In the genomic region with DNA sequence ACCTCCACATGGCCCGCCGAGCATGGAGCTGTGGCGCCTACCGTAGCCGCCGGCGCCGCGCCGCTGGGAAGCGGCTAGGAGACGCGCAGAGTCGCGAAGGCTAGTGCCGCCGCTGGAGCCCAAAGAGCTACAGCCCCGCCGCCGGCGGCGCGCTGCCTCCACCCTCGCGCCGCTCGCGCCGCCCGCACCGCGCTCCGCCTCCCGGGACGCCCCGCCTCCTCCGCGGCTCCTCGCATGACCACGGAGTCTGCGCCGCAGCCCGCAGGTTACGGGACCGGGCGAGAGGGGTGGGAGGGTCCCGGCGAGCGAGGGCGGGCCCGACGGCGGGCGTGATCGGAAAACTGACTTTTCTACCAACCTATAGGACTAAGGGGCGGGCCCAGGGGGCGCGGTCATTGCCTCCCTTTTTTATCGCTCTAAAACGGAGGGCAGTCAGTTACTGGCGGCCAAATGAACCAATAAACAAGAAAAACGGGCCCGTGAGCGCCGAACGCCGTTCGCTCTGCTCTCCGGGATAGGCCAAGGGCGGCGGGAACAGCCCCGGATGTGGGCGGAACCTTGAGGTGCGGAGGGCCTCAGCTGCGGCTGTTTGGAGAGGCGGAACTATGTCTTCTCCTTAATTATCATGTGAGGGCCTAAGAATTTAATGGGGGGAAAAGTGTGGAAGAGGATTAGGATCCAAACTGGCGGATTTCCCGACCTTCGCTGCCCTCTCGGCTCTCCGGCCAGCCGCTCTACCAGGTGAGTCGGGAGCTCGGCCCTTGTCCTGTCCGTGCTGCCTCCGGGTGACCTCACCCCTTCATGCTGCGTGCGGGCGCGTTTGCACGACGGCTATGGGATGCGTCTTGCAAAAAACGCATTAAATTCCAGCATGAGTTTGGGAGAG, we compare ENCODE assay signal across 8 mouse cellular contexts. TPM values are rescaled to one million over a fixed set of nuclear protein-coding genes. Genes with fewer than 3 reads are reported as not detected.
DNase-seq lines count a peak whose midpoint lies in the region; ATAC-seq lines count a peak whose summit lies in the region.

A gene (minus strand): TSS at position 210 of the 886 bp plus-strand sequence.
A gene (plus strand): TSS at position 277 of the 886 bp plus-strand sequence.

- DNase-seq in Muller cell, postnatal 12 days (ENCODE audit: inconsistent ontology term) = peak; percentile 100
- DNase-seq in cerebellum, adult 9-11 months = peak; percentile 99
- DNase-seq in frontal cortex, adult 2 months (ENCODE audit: extremely low spot score in 1 of 2, low spot score in 1 of 2) = peak; percentile 98 to 99
- peak; percentile 98 for DNase-seq in hindbrain, embryonic 11.5 days (ENCODE audit: low spot score)
- peak; percentile 97 to 99 for DNase-seq in layer of hippocampus, postnatal 10 days (ENCODE audit: low spot score in 2 of 2)
- DNase-seq in lung, postnatal 10 days = peak; percentile 99
- DNase-seq in ovary, postnatal 36 days (ENCODE audit: low spot score) = peak; percentile 99
- DNase-seq in thymus, postnatal 25 days = peak; percentile 99

- H3K27me3 ChIP-seq in hindbrain, embryonic 11.5 days (ENCODE audit: control insufficient read depth, insufficient read depth, low read length) = no peaks in the 10 kb centered on the region

- peak within 1 kb of the TSS; percentile 84 for H3K9ac ChIP-seq in hindbrain, embryonic 11.5 days (ENCODE audit: low read depth, low read length)

- WGBS in hindbrain, embryonic 11.5 days = under 1% methylated on average over 78 of the region's 94 CpGs

- H3K4me1 ChIP-seq in hindbrain, embryonic 11.5 days (replicated peaks; ENCODE audit: control insufficient read depth, insufficient read depth, low read length) = no peaks in the 10 kb centered on the region

- no peaks in the 10 kb centered on the region for H3K9me3 ChIP-seq in hindbrain, embryonic 11.5 days (ENCODE audit: control insufficient read depth, low read length)

- peak within 1 kb of the TSS; percentile 85 for H3K4me3 ChIP-seq in hindbrain, embryonic 11.5 days (ENCODE audit: low read depth, low read length)

- no peaks in the 10 kb centered on the region for H3K36me3 ChIP-seq in hindbrain, embryonic 11.5 days (ENCODE audit: control insufficient read depth, insufficient read depth, low read length)

- ATAC-seq in hindbrain, embryonic 11.5 days (ENCODE audit: low FRiP score) = peak; percentile 99

- H3K4me2 ChIP-seq in hindbrain, embryonic 11.5 days (replicated peaks; ENCODE audit: low read depth, low read length) = peak within 1 kb of the TSS; percentile 67

- peak within 1 kb of the TSS; percentile 96 for H3K27ac ChIP-seq in hindbrain, embryonic 11.5 days (ENCODE audit: low read depth, low read length)

RNA-seq across cellular contexts. Expression of the first gene that starts in this region (rescaled TPM):
- polyA plus RNA-seq in frontal cortex, adult 2 months (2012; rRNA removed) = 11.5 and 12.4 TPM in 2 replicates
- polyA plus RNA-seq in hindbrain, embryonic 11.5 days (2014; fragmentation: Nextera tagmentation; extraction: Ambion mirVana) = 21.2 and 21.4 TPM in 2 replicates
- total RNA-seq in layer of hippocampus, postnatal 10 days (2021) = 10 to 100 TPM; 21.6 to 22.7 TPM

RNA-seq across cellular contexts. Expression of the second gene that starts in this region (rescaled TPM):
- polyA plus RNA-seq in frontal cortex, adult 2 months (2012; rRNA removed) = 27.9 and 30.8 TPM in 2 replicates
- polyA plus RNA-seq in hindbrain, embryonic 11.5 days (2014; fragmentation: Nextera tagmentation; extraction: Ambion mirVana) = 58.5 and 59.0 TPM in 2 replicates
- 10 to 100 TPM; 21.1 to 23.5 TPM for total RNA-seq in layer of hippocampus, postnatal 10 days (2021)

Comparison
In these comparisons a context has a peak if more than half of its experiments do, and no peak if none do; other contexts are left out.
1. Peak in every context shown above with its lines: DNase-seq, ATAC-seq, H3K4me3 ChIP-seq and H3K27ac ChIP-seq.